Mouse (Mus musculus): ENCODE results near the gene Fxyd5.

DNA sequence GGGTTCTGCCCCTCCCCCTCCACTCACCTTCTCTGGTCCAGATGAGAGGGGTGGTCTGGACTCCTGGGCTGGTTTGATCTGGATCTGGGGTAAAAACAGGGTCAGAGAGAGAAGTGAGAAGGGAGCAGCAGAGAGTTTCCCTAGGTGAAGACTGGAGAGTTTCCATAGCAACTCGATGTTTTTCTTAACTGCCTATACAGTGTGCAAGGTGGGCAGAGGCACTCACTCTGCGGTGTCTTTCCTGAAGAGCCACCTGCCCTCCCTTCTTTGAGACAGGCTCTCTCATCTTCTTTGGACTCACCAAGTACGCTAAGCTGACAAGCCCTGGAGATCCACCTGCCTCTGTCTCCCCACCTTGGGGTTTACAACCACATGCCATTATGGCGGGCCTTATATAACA lies 3.3 kb downstream of the Fxyd5 start:
- TF ChIP-seq CTCF (IDR thresholded peaks at IDR 0.05; ENCODE audit: low read depth, low read length) (no peak), POLR2A (IDR thresholded peaks at IDR 0.05; ENCODE audit: extremely low read depth, insufficient read depth, low read length) (no peak)

Measured in liver, adult 2 months (tissue).